Mouse (Mus musculus) cerebral cortex, adult 2 months (tissue): Measurements from ENCODE around the gene Gpatch2.

ENCODE experiments used
- WGBS: fragments of 180-500 bp; shearing (Covaris S2); methylation state at CpG from one replicate; pipeline ENCODE4 v1.1.7; 2018; 5-methylcytosine and 5-hydroxymethylcytosine counted together

Gene Gpatch2

DNA sequence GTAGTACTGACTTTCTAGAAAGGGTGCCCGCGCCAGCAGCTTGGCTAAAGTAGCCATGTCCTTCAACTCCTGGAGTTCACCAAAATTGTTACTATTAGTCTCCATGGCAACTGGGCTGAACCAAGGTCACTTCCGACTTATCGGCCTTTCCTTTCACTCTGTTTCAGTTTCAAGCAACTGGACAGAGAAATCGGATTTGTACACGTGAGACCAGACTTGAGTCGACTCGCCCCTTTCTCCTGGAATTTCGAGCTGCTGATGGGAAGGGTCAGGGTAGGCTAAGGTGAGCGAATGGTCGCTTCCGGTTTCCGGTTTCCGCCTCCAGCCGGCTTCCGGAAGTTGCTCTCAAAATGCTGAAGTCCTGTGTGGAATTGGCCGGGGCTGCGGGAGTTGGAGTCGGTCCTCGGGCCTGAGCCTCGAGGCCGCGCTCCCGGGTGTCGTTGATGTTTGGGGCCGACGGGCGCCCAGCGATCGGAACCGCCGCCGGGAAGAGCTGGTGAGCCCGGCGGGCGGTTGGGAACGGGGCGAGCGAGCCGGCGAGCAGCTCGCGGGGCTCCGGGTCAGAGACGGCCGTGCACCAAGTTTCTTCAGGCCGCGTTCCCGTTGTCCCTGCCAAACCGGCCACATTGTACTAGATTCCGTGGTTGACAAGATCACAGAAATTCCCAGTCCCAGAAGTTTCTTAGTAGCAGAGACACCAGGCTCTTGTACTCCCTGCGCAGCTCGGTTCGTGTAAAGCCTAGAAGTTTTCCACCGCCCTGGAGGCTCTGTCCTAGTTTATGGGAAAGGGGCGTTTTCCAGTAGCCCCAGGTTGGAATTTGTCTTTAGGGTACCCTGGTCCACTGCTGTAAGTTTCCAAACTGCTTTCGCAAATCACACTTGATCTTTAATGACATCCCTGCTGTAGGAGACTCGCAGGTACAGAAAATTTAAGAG is at the start of gene Gpatch2, which contains the start of gene Spata17:
Gene Gpatch2 (plus strand): TSS at position 328 of the 936 bp plus-strand sequence.
Gene Spata17 (minus strand): TSS at position 285 of the 936 bp plus-strand sequence.
- under 1% methylated on average over 58 of the region's 58 CpGs for WGBS

DNA sequence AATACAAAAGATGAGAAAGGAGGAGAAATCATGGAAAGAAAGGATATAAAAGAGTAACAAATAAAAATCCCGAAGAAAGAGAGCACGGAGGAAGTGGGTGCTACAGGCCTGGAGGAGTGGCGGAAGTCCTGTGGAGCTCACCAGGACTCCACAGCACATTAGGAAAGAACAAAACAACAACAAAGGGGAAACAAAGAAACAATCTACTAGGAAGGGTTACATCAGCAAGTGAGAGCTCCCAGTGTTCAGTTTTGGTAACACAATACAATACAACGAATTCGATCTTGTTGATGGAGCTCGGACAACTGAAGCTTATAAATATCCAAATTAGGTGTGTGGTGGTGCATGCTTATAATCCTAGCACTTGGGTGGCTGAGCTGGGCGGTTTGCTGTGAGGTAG is 45.7 kb upstream of the Gpatch2 start:
- 72% methylated on average over 7 of the region's 7 CpGs for WGBS

DNA sequence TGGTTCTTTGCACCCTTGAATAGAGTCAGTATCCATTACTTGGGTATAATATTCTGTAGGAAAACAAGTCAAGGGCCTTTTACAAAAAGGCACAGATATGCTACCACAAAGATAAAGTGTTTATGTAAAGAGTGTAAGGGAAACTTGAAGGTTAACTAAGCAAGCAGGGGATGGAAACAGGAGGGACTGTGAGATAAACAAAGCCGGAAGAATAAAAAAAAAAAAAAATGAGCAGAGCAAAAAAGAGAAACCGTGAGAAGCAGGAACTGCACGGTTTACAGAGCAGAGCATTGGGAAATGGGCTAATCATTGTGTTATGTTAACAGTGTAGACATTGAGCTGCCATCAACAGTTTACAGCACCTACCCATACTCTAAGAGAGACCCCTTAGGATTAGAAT is 44.9 kb upstream of the Gpatch2 start:
- 65% methylated on average over 3 of the region's 3 CpGs for WGBS

DNA sequence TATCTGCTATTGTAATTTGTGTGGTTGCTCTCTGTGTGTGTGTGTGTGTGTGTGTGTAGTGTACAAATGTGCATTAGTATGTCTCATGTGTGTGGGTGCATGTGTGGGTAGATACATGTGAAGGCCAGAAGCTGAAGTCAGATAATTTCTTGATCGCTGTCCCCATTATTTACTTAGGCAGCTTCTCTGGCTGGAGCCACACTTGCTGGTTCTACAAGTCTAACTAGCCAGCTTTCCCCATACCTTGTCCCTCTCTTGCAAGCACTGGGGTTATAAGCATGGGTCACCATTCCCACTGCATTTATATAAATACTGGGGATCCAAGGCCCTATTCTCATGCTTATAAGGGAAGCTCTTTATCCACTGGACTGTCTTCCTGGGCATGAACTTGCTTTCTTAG is 39.3 kb upstream of the Gpatch2 start:
- 91% methylated on average over 1 of the region's 1 CpGs for WGBS

DNA sequence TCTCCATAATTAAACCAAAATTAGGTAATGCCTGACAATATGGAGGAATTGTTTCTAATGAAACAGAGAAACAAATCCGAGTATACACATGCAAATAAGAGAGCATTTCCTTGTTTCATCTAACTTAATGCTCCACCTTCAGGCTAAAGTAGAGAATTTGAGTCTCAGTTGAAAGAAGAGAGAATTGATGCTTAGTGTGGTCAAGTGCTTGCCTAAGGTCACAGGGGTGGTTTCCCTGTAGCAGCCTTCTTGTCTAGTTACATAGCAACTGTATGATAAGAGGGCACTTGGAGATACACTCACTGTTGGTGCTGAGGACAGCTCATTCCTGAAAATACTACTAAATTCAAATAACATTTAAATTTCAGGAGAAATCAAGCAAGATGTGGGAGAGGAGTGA is 36.8 kb upstream of the Gpatch2 start:
- WGBS = 79% methylated on average over 1 of the region's 1 CpGs

DNA sequence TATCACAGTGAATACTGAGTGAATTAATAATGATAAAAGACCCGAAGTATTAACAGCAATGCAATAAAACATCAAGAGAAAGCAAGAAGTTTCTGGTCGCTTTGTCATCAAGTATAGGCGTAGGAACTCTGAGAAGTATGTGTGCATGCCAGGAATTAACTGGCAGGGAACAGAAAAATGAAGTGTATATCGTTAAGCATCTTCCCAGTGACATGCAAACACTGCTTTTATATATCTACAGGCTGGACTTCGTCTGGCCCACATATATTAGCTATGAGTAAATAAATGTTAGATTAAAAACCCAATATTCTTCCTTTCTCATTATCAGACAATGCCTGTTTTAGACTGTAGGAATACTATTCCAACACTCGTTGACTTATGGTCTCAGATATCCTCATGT is 9.8 kb upstream of the Gpatch2 start:
- 80% methylated on average over 6 of the region's 6 CpGs for WGBS

DNA sequence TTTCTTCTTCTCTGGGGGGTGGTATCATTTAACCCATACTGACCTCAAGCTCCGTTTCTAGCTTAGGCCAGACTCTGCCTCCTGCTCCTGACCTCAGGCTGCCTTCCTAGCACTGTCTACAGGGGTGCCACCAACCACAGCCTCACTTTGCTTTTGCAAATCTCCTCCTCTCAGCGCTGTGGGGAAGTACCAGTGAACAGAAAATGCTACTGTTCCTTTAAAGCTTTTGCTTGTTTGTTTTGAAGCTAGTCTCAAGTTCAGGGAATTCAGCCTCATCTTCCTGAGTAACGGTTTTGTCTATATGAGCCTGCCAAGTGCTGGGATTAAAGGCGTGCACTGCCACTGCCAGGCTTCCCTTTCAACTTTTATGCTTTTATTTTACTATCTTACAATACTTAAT is 5.8 kb upstream of the Gpatch2 start:
- 60% methylated on average over 4 of the region's 4 CpGs for WGBS

DNA sequence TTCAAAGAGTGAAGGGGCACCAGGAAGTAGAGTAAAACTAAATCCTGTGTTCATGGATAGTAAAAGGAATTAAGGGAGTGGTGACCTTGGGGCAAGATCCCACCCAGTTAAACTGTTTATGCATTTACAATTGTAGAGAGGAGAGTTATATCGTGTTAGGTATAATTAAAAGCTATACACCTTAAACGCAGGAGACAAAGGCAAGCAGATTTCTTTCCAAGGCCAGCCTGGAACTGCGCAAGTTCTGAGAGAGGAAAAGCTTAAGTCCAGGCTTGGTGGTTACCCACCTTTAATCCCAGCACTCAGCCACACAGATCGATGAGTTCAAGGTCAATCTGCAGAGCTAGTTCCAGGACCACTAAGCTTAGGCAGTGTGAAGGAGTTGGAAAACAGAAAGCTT is 4.6 kb upstream of the Gpatch2 start:
- WGBS = 91% methylated on average over 4 of the region's 4 CpGs

DNA sequence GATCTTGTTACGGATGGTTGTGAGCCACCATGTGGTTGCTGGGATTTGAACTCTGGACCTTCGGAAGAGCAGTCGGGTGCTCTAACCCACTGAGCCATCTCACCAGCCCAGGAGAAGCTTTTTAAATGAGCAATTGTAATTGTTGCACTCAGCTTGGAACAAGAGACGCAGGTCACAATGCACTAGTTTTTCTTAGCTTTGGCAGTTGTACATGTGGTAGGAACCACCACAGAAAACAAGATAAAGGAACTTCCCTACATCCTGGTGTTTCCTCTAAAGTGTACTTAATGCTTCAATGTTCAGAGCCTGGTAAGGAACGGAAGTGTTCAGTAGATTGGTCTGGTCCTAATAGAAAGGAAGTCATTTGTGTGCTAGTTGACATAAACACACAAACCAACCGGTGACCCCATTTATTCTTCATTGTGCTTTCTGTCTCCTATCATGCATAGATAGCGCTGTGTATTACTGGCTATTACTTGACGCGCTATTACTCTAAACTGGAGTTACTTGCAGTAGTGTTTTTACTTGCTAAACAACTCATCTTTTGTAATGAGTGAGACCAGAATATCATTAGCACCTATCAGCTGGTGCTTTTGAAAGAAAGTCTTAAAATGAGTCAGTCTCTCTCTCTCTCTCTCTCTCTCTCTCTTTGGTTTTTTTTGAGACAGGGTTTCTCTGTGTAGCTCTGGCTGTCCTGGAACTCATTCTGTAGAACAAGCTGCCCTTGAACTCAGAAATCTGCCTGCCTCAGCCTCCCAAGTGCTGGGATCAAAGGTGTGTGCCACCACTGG is 1.5 kb downstream of the Gpatch2 start:
- WGBS = 86% methylated on average over 9 of the region's 9 CpGs

DNA sequence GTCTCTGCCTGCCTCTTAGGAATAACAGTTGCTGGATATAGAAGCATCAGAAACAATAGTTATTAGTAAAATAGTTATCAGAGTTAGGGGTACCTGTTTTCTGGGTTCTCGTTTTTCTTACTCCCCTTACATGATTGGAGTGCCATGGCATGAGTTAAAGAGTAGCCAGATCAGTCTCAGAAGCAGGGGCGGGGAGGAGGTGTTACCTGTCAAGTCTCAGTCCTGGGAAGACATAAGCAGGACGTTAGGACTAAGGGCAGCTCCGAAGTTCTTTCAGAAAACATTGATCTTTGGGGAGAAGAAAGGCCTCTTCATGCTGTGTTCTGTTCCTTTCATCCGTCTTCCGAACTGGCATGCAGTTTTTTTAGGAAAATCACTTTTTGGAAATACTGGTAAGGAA is 5.4 kb downstream of the Gpatch2 start:
- 77% methylated on average over 6 of the region's 6 CpGs for WGBS

DNA sequence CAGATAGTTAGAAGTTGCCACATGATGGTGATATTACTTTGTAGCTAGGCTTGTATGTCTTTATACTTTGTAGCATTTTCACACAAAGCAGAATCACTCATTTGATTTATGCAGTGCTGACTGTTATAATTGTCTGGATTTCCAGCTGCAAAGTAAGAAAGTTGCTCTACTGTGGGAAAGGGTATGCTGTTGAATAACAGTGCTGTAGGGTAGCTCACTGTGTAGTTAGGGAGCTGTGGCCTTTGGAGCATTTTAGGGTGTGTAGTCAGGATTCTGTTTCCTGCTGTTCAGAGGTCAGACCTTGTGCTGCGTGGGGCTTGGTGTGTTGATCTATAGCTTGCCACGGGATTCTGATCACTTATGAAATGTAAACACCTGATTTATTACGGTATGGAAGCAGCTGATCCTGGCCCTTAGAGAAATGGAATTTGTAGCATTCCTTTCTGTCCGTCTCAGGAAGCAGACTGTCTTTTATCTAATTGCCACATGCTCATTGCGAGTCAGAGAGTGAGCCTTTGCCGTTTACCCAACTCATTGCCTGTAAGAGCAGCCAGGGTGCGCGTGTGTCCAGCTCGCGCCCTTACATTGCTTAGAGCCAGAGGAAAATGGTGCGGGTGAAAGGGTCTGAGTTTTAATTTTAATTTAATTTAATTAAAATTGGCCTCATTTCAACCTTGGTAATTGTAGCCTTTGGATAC is 11.2 kb downstream of the Gpatch2 start:
- 76% methylated on average over 11 of the region's 11 CpGs for WGBS

DNA sequence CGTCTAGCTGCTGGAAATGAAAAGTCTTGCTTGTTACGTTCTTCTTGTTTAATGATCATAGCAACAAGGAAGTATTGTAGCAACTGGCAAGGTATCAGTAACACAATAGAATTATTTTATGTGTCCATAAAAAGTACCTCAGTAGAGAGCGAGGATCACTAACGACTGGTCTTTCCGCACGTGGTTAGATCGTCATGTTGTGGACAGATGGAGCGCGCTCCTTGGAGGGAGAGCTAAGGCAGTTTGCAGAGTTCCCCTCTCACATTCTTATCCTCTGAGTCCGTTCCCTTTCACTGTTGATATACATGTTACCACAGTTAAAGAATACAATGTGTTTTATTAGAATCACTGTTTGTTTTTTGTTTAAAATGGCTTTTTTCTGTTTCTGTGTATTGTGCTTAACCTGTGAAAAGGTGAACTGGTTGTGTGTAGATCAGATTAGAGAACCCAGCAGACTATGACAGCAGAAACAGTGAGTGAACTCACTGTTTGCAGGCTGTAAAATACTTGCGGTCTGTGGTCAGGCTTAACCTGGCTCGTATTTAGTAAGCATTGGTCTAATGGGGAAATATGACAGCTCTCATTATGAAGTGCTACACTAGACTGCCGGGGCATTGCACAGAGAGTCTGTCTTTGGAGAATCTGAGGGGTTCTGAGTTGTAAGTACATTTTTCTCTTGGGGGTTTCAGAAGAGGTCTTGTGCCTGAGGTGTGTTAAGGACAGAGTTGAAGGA is 13.3 kb downstream of the Gpatch2 start:
- WGBS = 88% methylated on average over 13 of the region's 13 CpGs

DNA sequence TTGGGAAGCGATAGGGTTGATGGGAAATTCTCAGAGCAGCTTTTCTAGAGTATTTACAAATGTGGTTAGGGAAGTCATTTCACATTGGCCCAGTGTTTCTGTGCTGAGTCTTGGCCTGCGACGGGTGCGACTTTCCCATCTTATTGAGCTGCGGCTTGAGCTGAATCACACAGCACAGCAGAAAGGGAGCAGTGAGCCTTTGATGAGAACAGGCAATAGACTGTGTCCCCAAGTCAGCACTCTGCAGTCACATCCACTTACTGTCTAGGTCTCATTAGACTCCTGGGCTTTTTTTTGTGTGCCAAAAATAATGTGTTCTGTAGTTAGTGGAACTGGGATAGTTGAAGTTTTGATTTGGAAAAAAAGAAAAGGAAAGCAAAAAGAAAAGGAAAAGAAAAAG is 14.9 kb downstream of the Gpatch2 start:
- WGBS = 61% methylated on average over 5 of the region's 5 CpGs

DNA sequence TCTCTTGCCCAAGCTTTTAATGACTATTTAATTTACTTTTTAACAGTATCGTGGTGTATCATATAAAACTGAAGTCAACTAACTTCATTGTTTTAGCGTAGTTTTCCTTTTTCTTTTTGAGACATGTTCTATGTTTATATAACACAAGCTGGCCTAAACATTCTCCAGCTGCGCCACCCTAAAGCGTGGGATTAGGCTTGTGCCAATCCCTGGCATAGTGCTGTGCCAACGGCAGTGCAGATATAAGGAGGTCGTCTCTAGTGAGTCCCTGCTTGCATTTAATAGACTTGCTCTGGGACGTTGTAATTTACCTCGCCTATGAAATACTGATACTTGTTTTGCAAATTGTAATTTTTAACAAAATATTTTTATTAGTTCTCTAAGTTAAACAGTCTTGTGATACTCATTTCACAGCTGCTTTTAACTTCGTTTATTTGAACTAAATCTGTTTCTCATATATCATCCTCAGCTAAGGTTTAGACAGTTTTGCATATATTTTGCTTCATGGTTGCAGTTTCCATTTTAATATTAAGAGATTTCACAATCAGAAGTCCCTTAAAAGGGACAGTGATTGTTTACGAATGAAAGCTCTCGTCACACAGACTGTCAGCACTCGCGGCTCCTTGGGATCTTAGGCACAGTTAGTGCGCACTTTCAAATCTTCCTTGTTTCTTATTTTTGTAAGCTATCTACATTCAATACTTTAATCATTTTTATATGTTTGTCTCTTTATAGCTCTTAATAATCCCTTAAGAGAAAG is 17.1 kb downstream of the Gpatch2 start:
- WGBS = 84% methylated on average over 14 of the region's 14 CpGs

DNA sequence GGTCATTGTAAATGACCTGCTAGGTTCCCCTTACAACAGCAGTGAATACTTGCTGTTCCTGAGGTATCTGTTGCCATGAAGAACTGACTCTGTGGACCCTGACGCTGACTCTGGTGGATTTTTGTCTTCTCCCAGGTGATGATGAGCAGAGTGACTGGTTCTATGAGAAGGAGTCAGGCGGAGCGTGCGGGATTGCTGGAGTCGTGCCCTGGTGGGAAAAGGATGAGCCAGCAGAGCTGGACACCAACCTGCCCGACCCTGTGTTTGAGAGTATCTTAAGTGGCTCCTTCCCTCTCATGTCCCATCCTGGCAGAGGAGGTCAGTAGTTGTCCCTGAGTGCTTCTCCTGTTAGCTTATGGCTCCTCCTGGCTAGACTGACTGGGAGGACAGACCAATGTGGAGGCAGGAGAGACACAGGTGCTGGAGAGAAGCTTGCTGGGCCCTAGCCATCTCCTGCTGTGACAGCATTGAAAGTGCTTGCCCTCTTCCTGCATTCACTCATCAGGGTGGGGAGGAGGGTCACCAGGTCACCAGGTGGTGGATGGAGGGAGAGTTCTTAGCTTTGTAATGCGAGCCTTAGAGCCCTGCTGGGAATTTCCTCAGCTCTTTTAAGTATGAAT is 17.8 kb downstream of the Gpatch2 start:
- WGBS = 88% methylated on average over 7 of the region's 7 CpGs

DNA sequence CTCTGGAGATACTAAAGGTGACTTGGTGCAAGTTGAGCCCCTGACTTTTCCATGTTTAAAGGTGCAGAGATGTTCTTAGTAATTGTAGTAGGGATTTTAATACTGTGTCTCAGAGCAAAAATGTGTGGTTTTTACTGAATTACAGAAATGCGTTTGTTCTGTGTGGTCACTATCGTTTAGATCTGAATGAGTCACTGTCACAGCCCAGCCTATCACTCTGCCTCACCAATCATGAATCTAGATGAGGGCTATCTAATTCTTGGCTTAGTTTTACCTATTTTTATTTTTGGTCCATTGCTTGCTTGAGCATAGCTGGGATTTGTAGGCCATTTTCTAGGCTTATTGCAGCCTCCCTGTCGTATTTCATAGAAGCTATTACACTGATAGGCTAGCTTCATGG is 19.9 kb downstream of the Gpatch2 start:
- 86% methylated on average over 3 of the region's 3 CpGs for WGBS

DNA sequence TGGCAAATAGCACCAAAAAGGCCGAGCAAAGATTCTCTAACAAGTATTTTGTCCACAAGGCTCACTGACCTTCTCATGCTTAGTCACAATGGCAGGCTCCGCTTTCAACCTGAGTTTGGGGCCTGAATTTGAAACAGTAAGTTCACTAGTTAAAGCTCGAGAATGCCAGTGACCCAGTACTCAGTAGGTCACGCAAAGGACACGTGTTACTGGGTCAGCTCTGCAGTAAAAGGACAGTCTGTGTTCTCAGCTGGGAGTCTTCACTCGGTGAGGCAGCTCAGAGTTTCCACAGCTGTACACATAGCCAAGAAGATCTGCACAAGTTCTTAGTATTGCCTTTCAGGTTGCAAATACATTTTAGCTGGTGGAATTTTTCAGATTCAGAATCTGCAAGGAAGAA is 21.0 kb downstream of the Gpatch2 start:
- 71% methylated on average over 6 of the region's 6 CpGs for WGBS

DNA sequence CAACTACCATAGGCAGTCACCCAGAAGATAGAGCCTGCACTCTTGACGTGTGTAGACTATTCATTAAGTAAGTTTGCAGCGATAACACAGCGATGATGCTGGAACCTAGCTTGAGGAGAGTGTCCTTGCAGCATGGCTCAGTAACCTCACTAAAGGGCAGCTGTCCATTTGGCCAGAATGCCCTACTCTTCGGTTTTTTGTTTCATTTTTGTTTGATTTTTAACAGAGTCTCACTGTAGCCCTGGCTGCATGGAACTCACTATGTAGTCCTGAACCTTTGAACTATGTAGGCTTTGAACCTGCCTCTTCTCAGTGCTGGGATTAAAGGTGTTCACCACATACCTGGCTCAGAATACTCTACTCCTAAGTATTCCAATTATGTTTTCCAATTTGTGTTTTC is 22.8 kb downstream of the Gpatch2 start:
- WGBS = 91% methylated on average over 4 of the region's 4 CpGs

DNA sequence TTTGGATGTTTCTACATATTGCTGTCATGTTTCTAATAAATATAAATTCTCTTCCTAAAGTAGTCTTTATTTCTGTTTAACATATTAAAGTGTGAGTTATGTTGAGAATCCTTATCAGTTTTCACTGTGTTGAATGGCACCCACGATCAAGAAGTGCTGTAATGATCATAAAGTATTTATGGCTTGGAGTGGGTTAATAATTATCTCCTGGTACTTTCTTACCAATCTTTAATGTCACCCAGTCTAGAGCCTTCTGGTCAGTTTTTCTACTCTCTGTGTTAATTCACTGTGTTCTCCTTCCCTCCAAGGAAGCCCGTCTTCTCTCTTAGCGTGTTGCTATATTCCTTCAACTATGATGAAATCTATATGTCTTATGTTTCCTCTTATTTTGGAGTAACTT is 25.0 kb downstream of the Gpatch2 start:
- WGBS = 99% methylated on average over 3 of the region's 3 CpGs

DNA sequence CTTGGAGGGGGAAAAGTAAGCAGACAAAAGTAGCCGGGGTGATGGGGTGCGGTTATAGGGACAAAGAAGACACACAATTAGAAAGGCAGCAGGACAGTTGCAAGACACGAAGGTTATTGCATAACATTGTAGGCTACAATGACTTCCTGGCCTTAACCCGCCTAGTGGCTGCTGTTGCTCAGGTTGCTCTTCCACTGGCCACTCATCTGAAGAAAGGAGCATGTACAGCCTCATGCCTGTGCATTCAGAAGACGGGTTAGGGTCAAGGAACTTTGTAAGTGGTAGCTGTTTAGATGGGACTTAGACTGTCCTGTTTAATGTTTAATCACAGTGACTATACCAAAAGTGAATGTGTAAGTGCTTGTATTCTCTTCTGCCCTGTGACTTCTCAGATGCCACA is 26.0 kb downstream of the Gpatch2 start:
- 93% methylated on average over 5 of the region's 5 CpGs for WGBS
